Mouse (Mus musculus): ENCODE results near the gene Mtfr1l. TPM values are rescaled to one million over a fixed set of nuclear protein-coding genes. Genes with fewer than 3 reads are reported as not detected.

Gene Mtfr1l
- polyA plus RNA-seq, 1 experiment, result 165 TPM

GRCm38 (mm10) chr4:134557626-134558249 is 22.6 kb upstream of the Mtfr1l start:
- DNase-seq (ENCODE audit: low spot score), result no peak

- DNase-seq (ENCODE audit: low spot score), result no peak
Observed at GRCm38 (mm10) chr4:134555956-134556580, 20.9 kb upstream of the Mtfr1l start.

DNA sequence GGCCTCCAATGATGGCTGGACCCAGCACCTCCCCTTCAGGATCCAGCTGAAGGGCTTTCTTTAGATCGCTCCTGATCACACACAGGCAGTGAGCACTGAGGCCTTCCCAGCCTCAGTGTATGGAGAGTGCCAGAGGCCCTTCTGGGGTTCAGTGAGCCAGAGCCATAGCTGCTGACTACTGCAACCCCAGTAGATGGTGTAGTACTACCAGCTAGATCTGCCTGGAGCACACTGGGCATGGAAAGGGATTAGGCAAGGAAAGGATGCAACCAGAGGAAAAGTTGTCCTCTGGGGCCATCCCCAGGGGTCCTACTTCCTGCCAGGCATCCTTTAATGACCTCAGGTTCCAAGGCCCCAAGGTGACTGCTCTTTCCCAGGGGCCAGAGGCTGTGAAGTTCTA is 18.4 kb upstream of the Mtfr1l start:
- no peak for DNase-seq (ENCODE audit: low spot score)

DNA sequence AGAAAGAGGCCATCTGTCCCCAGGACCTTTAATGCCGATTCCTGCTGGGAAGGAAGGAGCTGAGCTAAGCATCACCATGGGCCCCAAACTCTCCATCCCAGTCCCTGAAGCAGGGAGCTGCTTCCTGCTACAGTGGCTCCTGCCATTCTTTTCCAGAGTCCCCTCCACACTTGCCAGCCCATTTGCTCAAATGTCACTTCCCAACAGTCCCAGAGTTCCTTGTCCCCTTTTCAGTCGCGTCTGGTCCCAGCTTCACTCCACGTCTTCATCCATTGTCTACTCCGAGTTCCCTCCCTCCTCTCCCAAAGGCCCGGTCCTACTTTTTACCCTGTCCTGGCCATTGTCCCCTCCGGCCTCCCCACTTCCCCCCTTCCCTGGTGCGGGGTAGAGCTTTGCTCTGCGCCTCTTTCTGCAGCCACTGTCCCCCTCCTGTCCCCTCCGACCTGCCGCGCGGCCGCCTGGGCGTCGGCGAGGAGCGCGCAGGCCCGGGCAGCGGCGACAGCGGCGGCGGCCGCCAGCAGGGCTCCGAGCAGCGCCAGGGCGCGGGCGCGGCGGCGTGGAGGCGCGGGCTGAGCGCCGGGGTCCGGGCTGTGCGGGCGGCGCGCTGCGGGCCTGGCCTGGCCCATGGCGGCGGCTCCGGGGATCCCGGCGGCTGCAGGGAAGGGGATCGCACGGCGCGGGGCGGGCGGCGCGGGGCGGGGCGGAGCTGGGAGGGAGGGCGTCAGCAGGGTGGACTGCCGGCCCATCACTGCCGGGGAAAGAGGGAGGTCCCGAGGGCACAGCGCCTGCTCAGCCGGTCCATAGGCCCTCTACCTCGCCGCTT is 16.5 kb upstream of the Mtfr1l start, which contains the start of gene Selenon:
Gene Selenon (minus strand): TSS at position 673 of the 823 bp plus-strand sequence.
- peak; percentile 69 for DNase-seq (ENCODE audit: low spot score)

- no peak for DNase-seq (ENCODE audit: low spot score)
Observed at GRCm38 (mm10) chr4:134549899-134550298, 14.7 kb upstream of the Mtfr1l start.

- DNase-seq (ENCODE audit: low spot score), result no peak
Observed at GRCm38 (mm10) chr4:134548169-134548938, 13.2 kb upstream of the Mtfr1l start.

DNA sequence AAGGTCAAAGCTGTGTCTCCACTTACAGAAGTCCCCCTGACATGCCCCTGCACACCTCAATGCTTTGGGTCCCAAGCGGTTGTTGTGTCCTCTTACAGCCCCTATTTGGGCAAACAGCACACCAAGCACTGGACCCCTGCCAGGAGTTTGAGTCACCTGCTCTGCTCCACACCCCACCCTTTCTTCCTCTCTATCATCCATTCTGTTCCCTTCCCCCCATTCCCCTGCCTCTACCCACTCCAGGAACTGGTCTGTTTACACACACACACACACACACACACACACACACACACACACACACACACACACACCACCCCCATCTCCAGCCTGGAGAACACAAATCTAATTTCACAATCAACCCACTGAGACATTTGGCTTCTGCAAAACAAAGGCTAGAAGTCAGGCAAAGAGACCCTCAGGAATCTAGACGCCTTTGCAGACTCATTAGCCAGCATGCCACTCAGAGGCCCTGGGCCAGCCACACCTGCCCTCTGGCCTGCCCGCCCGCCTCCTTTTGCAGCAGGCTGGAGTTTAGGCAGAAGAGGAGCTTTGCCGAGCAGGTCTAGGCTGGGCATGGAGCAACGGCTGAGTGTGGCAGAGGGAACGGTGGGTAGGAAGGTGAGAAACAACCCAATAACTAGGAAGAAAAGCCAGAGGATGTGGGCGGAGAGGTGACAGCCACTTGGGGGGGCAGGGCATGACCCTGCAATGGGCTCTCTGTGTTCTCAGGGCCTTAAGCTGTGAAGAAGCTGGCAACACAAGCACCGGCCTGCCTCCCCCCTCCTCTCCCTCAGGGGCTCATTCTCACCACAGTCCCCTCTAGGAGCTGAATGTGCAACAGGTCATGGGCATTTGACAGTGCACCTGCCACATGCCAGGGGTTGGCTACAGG is 11.9 kb upstream of the Mtfr1l start:
- DNase-seq (ENCODE audit: low spot score), result peak; percentile 48

GRCm38 (mm10) chr4:134543261-134543660 is 8.1 kb upstream of the Mtfr1l start:
- peak; percentile 89 for DNase-seq (ENCODE audit: low spot score)

- DNase-seq (ENCODE audit: low spot score), result no peak
Observed at GRCm38 (mm10) chr4:134542726-134543125, 7.5 kb upstream of the Mtfr1l start.

GRCm38 (mm10) chr4:134538997-134539580 is 3.9 kb upstream of the Mtfr1l start:
- no peak for DNase-seq (ENCODE audit: low spot score)

GRCm38 (mm10) chr4:134535787-134536151 is 582 bp upstream of the Mtfr1l start:
- DNase-seq (ENCODE audit: low spot score), result no peak

DNA sequence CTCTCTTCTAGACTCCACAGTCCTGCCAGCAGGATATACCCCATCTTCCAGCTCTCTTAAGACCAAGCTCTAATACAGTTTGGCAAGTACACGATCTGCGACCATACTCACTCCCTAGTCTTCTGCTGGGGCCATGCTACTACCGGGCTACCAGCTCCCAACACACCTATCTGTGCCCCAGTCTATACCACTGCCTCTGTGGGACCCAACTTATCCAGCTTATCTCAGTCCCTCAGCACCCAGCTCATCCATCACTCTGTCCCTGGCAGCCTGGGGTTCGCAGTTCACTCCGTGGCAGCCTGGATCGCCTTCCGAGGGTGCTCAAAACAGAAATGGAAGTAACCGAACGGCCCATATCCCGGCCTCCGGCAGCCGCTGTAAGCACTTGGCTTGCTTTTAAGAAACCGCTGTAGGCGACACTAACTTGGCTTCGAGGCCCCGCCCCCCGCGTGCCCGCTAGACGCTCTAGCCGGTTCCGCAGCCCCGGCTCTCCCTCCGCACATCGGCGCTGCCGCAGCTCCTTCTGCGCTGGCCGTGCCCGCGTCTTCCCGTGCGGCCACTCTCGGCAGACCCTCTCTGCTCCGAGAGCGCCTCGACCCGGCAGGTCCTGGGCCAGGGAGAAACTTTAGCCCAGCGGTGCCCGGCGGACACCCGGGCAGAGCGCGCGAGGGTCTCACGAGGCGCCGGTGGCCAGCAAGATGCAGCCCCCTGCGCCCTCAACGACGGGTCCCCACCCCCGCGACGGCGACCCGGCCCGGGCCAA is 882 bp downstream of the Mtfr1l start:
- DNase-seq (ENCODE audit: low spot score), result peak; percentile 63

- no peak for DNase-seq (ENCODE audit: low spot score)
Observed at GRCm38 (mm10) chr4:134533421-134533820, 1.8 kb downstream of the Mtfr1l start.

DNA sequence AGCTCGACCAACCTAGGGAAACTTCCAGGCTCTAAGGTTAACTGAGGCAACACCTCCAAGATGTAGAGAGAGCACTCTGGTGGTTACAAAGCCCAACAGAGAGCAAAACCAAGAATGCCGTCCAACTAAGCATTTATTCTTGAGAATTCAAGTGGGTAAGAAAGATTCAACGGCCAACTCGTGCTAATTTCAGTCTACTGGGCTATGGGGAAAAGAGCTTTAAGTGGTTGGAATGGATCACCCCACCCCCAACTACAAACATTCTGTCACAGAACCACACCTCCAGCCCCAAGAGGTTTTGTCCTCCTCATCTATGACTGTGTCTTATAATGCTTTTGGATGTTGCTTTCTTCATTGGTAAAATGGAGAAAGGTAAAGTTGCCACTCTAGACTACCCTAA is 2.3 kb downstream of the Mtfr1l start:
- DNase-seq (ENCODE audit: low spot score), result no peak

GRCm38 (mm10) chr4:134526220-134526619 is 9.0 kb downstream of the Mtfr1l start:
- DNase-seq (ENCODE audit: low spot score), result no peak

- DNase-seq (ENCODE audit: low spot score), result no peak
Observed at GRCm38 (mm10) chr4:134525806-134526205, 9.4 kb downstream of the Mtfr1l start.

DNA sequence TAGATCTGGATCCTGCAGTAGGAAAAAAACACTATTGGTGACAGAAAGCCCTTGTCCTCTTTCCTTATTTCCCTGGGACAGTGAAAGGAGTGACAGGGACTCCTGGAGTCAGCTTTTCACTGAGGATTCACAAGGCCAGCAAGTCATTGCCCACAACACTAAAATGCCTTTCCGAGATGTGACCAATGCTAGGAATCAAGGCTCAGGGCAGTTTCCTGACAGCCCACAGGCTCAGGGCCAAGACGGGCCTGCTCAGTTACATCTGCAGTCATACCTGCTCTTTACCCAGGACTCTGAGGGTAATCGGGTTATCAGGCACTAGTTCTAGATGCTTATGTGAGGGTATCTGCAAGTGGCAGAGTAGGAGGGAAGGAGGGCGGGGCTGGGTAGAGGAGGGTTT is 11.7 kb downstream of the Mtfr1l start:
- DNase-seq (ENCODE audit: low spot score), result no peak

- no peak for DNase-seq (ENCODE audit: low spot score)
Observed at GRCm38 (mm10) chr4:134519281-134519680, 15.9 kb downstream of the Mtfr1l start.

DNA sequence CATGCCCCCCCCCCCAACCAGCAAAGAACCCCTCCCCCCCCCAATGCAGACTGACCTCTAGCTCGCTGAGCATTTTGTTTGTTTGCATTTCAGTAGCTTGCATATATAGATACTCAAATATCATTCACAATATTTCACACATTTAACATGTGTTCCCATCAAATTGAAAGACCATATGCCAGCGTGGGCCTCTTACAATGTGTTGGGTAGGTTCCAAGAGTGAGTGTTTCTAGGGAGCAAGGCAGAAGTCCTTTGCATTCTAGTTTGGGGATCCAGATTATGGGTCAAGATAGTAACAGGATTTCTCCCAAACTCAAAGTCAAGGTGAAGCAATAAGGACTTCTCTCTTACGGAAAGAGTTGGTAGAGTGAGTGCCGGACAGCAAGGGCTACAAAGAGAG is 16.6 kb downstream of the Mtfr1l start:
- no peak for DNase-seq (ENCODE audit: low spot score)

- DNase-seq (ENCODE audit: low spot score), result no peak
Observed at GRCm38 (mm10) chr4:134517719-134518118, 17.5 kb downstream of the Mtfr1l start.

Data from urinary bladder, adult 2 months (tissue).